Mouse (Mus musculus) E14TG2a.4 (cell line): Measurements from ENCODE around the gene Wdfy1.

Source experiments
- CTCF ChIP-seq: conservative IDR thresholded peaks from 2 replicates; pipeline ENCODE4 v1.5.1; 2014; ENCODE audit warnings: low read length
- POU5F1 ChIP-seq: IDR thresholded peaks from 2 replicates; pipeline ENCODE4 v1.6.1; 2014; ENCODE audit warnings: low read length, borderline replicate concordance

GRCm38 (mm10) chr1:79768231-79768630 is 7.7 kb downstream of the Wdfy1 start:
- TF ChIP-seq CTCF (no peak), POU5F1 (no peak)
